Mouse (Mus musculus) kidney, embryonic 16.5 days (tissue): ENCODE data around the gene Hist1h2ap. TPM values are rescaled to one million over a fixed set of nuclear protein-coding genes. Genes with fewer than 3 reads are reported as not detected.
A peak's percentile ranks its signal among the peaks of the same experiment; 100 is the strongest.
"Not testable (repeated sequence)": the region's sequence is repeated elsewhere in the genome, so short reads cannot be mapped to it uniquely, and the experiment has no call there.

Source experiments
- ATAC-seq: fragments of 200-750 bp; cut with Nextera tagmentation; 2 replicates; pipeline ENCODE4 v1.8.0; 2017; ENCODE audit warnings: moderate TSS enrichment; ENCODE audit not compliant: low FRiP score, low TSS enrichment
- H3K27ac ChIP-seq: fragments of 300-500 bp; sonication (generic); 2 replicates; pipeline ENCODE4 v1.5.1; 2014; ENCODE audit warnings: low read length
- H3K27me3 ChIP-seq: fragments of 300-500 bp; sonication (generic); 2 replicates; pipeline ENCODE4 v1.6.1; 2014; ENCODE audit warnings: low read length, control low read depth, mixed read lengths; ENCODE audit not compliant: insufficient read depth
- H3K36me3 ChIP-seq: fragments of 300-500 bp; sonication (generic); 2 replicates; pipeline ENCODE4 v1.6.1; 2014; ENCODE audit warnings: low read length, control low read depth, mixed read lengths; ENCODE audit not compliant: insufficient read depth
- H3K4me1 ChIP-seq: fragments of 300-500 bp; sonication (generic); 2 replicates; pipeline ENCODE4 v1.6.1; 2014; ENCODE audit warnings: low read length, control low read depth, mixed read lengths; ENCODE audit not compliant: insufficient read depth
- H3K4me2 ChIP-seq: fragments of 300-500 bp; sonication (generic); replicated peaks from 2 replicates; pipeline ENCODE4 v1.6.1; 2014; ENCODE audit warnings: low read depth, low read length
- H3K4me3 ChIP-seq: fragments of 300-500 bp; sonication (generic); 2 replicates; pipeline ENCODE4 v1.5.1; 2014; ENCODE audit warnings: mild to moderate bottlenecking, low read length
- H3K9ac ChIP-seq: fragments of 300-500 bp; sonication (generic); replicated peaks from 2 replicates; pipeline ENCODE4 v1.6.1; 2014; ENCODE audit warnings: low read length
- H3K9me3 ChIP-seq: fragments of 300-500 bp; sonication (generic); 2 replicates; pipeline ENCODE4 v1.6.1; 2016; ENCODE audit warnings: low read length, control low read depth
- WGBS: fragments of 180-500 bp; shearing (Covaris S2); extraction: QIAGEN DNeasy Blood & Tissue Kit; methylation state at CpG from one replicate; pipeline ENCODE4 v1.1.7; 2014; 5-methylcytosine and 5-hydroxymethylcytosine counted together
- polyA plus RNA-seq: library from polyadenylated mRNA; unstranded; fragments of >200 nt; fragmentation: Nextera tagmentation; extraction: Ambion mirVana; gene quantifications from 2 replicates; pipeline ENCODE4 v1.2.1, GENCODE M21; 2015

Gene Hist1h2ap
- polyA plus RNA-seq, result 2,785 and 3,191 TPM in 2 replicates

GRCm38 (mm10) chr13:21833461-21833860, at the start of gene Hist1h2ap, which contains the start of gene Hist1h2br:
TSS of gene Hist1h2ap (minus strand) at chr13:21833507.
TSS of gene Hist1h2br (plus strand) at chr13:21833743.
- no CpG with 5 or more reads among the region's 24 CpGs for WGBS
- H3K4me3 ChIP-seq, H3K27me3 ChIP-seq, H3K27ac ChIP-seq, H3K4me2 ChIP-seq, H3K9ac ChIP-seq, H3K36me3 ChIP-seq, H3K9me3 ChIP-seq, H3K4me1 ChIP-seq: not testable (repeated sequence)
- ATAC-seq, result peak; percentile 96

GRCm38 (mm10) chr13:21882760-21883405, 49.6 kb upstream of the Hist1h2ap start:
- no peaks in the 10 kb centered on the region for H3K36me3 ChIP-seq
- peak overlapping the region; percentile 46 for H3K4me3 ChIP-seq
- peak overlapping the region; percentile 44 for H3K4me2 ChIP-seq
- H3K27ac ChIP-seq, result no peak overlapping the region
- H3K4me1 ChIP-seq, result no peaks in the 10 kb centered on the region
- 2% methylated on average over 13 of the region's 13 CpGs for WGBS
- no peaks in the 10 kb centered on the region for H3K9me3 ChIP-seq
- H3K27me3 ChIP-seq, result no peaks in the 10 kb centered on the region
- peak; percentile 81; the same call in 1 of the 2 replicates for ATAC-seq
- H3K9ac ChIP-seq, result peak overlapping the region; percentile 39

- H3K4me1 ChIP-seq, result no peaks in the 10 kb centered on the region
- no peaks in the 10 kb centered on the region for H3K9me3 ChIP-seq
- peak overlapping the region; percentile 44 for H3K4me2 ChIP-seq
- WGBS, result 2% methylated on average over 27 of the region's 27 CpGs
- H3K36me3 ChIP-seq, result no peaks in the 10 kb centered on the region
- no peak overlapping the region for H3K27ac ChIP-seq
- peak overlapping the region; percentile 46 for H3K4me3 ChIP-seq
- ATAC-seq, result peak; percentile 67; the same call in 1 of the 2 replicates
- 0 out of 2 replicates have a peak overlapping the region, but pooled peaks have one; percentile 22 for H3K9ac ChIP-seq
- no peaks in the 10 kb centered on the region for H3K27me3 ChIP-seq
Observed at GRCm38 (mm10) chr13:21881878-21882669, 48.8 kb upstream of the Hist1h2ap start.

- Histone ChIP-seq H3K4me3 (no peak overlapping the region), H3K9me3 (no peaks in the 10 kb centered on the region), H3K4me1 (no peaks in the 10 kb centered on the region), H3K27me3 (no peaks in the 10 kb centered on the region), H3K27ac (no peak overlapping the region), H3K9ac (no peak overlapping the region), H3K4me2 (no peak overlapping the region), H3K36me3 (no peaks in the 10 kb centered on the region)
- ATAC-seq, result no peak
- WGBS, result 75% methylated on average over 6 of the region's 6 CpGs
Observed at GRCm38 (mm10) chr13:21880735-21881134, 47.4 kb upstream of the Hist1h2ap start.

- 84% methylated on average over 3 of the region's 3 CpGs for WGBS
- ATAC-seq, H3K4me1 ChIP-seq, H3K9me3 ChIP-seq, H3K27ac ChIP-seq, H3K27me3 ChIP-seq, H3K4me2 ChIP-seq, H3K9ac ChIP-seq, H3K4me3 ChIP-seq, H3K36me3 ChIP-seq: not testable (repeated sequence)
Observed at GRCm38 (mm10) chr13:21865503-21865902, 32.2 kb upstream of the Hist1h2ap start.

- H3K4me1 ChIP-seq, result no peaks in the 10 kb centered on the region
- no peaks in the 10 kb centered on the region for H3K27me3 ChIP-seq
- H3K4me3 ChIP-seq, result no peak overlapping the region
- no peaks in the 10 kb centered on the region for H3K9me3 ChIP-seq
- no peak overlapping the region for H3K4me2 ChIP-seq
- H3K27ac ChIP-seq, result no peak overlapping the region
- no peak for ATAC-seq
- H3K9ac ChIP-seq, result no peak overlapping the region
- no peaks in the 10 kb centered on the region for H3K36me3 ChIP-seq
- 20% methylated on average over 5 of the region's 5 CpGs for WGBS
Observed at GRCm38 (mm10) chr13:21861608-21862007, 28.3 kb upstream of the Hist1h2ap start.

- H3K9me3 ChIP-seq, result no peaks in the 10 kb centered on the region
- H3K9ac ChIP-seq, result peak overlapping the region; percentile 60
- ATAC-seq, result peak; percentile 65; the same call in 1 of the 2 replicates
Observed at GRCm38 (mm10) chr13:21855698-21856162, 22.4 kb upstream of the Hist1h2ap start.

GRCm38 (mm10) chr13:21855146-21855545, 21.8 kb upstream of the Hist1h2ap start:
- H3K4me1 ChIP-seq, result no peaks in the 10 kb centered on the region
- H3K9ac ChIP-seq, result no peak overlapping the region; the same call in 1 of the 2 replicates
- peak overlapping the region; percentile 58 for H3K4me3 ChIP-seq
- H3K27me3 ChIP-seq, result no peaks in the 10 kb centered on the region
- WGBS, result 1% methylated on average over 11 of the region's 11 CpGs
- H3K27ac ChIP-seq, result no peak overlapping the region
- peak overlapping the region; percentile 62 for H3K4me2 ChIP-seq
- no peaks in the 10 kb centered on the region for H3K9me3 ChIP-seq
- H3K36me3 ChIP-seq, result no peaks in the 10 kb centered on the region
- ATAC-seq, result peak; percentile 74; the same call in 1 of the 2 replicates

More at GRCm38 (mm10) chr13:21855698-21856162, 22.4 kb upstream of the Hist1h2ap start:
- Histone ChIP-seq H3K27ac (no peak overlapping the region), H3K4me1 (no peaks in the 10 kb centered on the region), H3K4me3 (peak overlapping the region; percentile 58), H3K36me3 (no peaks in the 10 kb centered on the region), H3K27me3 (no peaks in the 10 kb centered on the region), H3K4me2 (peak overlapping the region; percentile 62)
- 2% methylated on average over 15 of the region's 15 CpGs for WGBS

GRCm38 (mm10) chr13:21852215-21852945, 19.1 kb upstream of the Hist1h2ap start:
- H3K27me3 ChIP-seq, result no peaks in the 10 kb centered on the region
- 60% methylated on average over 3 of the region's 3 CpGs for WGBS
- no peaks in the 10 kb centered on the region for H3K9me3 ChIP-seq
- no peak overlapping the region for H3K27ac ChIP-seq
- no peak overlapping the region for H3K4me3 ChIP-seq
- H3K36me3 ChIP-seq, result no peaks in the 10 kb centered on the region
- H3K4me2 ChIP-seq, result no peak overlapping the region
- no peak for ATAC-seq
- H3K4me1 ChIP-seq, result no peaks in the 10 kb centered on the region
- H3K9ac ChIP-seq, result no peak overlapping the region
